Mouse (Mus musculus) embryonic facial prominence, embryonic 13.5 days (tissue): ENCODE measurements around the gene Ehmt1. TPM values are rescaled to one million over a fixed set of nuclear protein-coding genes. Genes with fewer than 3 reads are reported as not detected.

Source experiments
- ATAC-seq: fragments of 200-750 bp; cut with Nextera tagmentation; 2 replicates; pipeline ENCODE4 v1.8.0; 2017; ENCODE audit warnings: low read depth; ENCODE audit not compliant: insufficient number of reproducible peaks, insufficient read depth, low FRiP score, low TSS enrichment
- H3K27ac ChIP-seq: fragments of 300-500 bp; sonication (generic); 2 replicates; pipeline ENCODE4 v1.5.1; 2015; ENCODE audit warnings: moderate library complexity, mild to moderate bottlenecking, inconsistent platforms
- H3K27me3 ChIP-seq: fragments of 300-500 bp; sonication (generic); 2 replicates; pipeline ENCODE4 v1.6.1; 2015; ENCODE audit warnings: mild to moderate bottlenecking, inconsistent platforms
- H3K36me3 ChIP-seq: fragments of 300-500 bp; sonication (generic); 2 replicates; pipeline ENCODE4 v1.6.1; 2015; ENCODE audit warnings: mild to moderate bottlenecking, inconsistent platforms
- H3K4me1 ChIP-seq: fragments of 300-500 bp; sonication (generic); 2 replicates; pipeline ENCODE4 v1.6.1; 2015; ENCODE audit warnings: inconsistent platforms
- H3K4me2 ChIP-seq: fragments of 300-500 bp; sonication (generic); 2 replicates; pipeline ENCODE4 v1.6.1; 2015; ENCODE audit warnings: moderate library complexity, mild to moderate bottlenecking, inconsistent platforms
- H3K4me3 ChIP-seq: fragments of 300-500 bp; sonication (generic); 2 replicates; pipeline ENCODE4 v1.5.1; 2015; ENCODE audit warnings: mild to moderate bottlenecking, inconsistent platforms
- H3K9ac ChIP-seq: fragments of 300-500 bp; sonication (generic); 2 replicates; pipeline ENCODE4 v1.6.1; 2015; ENCODE audit warnings: mild to moderate bottlenecking, inconsistent platforms
- H3K9me3 ChIP-seq: fragments of 300-500 bp; sonication (generic); 2 replicates; pipeline ENCODE4 v1.6.1; 2016; ENCODE audit warnings: inconsistent platforms
- WGBS: fragments of 180-500 bp; shearing (Covaris S2); methylation state at CpG from one replicate; pipeline ENCODE4 v1.1.7; 2015; ENCODE audit warnings: mixed read lengths; 5-methylcytosine and 5-hydroxymethylcytosine counted together
- microRNA-seq: library from miRNA; unstranded; fragments of <30 nt; microRNA quantifications from one replicate; pipeline ENCODE4, GENCODE M21; 2016
- polyA plus RNA-seq: library from polyadenylated mRNA; unstranded; fragments of >200 nt; fragmentation: Nextera tagmentation; extraction: Ambion mirVana; gene quantifications from 2 replicates; pipeline ENCODE4 v1.2.1, GENCODE M21; 2015

The Ehmt1 gene
- polyA plus RNA-seq, 1 experiment from 2014 or later: 115 TPM

DNA sequence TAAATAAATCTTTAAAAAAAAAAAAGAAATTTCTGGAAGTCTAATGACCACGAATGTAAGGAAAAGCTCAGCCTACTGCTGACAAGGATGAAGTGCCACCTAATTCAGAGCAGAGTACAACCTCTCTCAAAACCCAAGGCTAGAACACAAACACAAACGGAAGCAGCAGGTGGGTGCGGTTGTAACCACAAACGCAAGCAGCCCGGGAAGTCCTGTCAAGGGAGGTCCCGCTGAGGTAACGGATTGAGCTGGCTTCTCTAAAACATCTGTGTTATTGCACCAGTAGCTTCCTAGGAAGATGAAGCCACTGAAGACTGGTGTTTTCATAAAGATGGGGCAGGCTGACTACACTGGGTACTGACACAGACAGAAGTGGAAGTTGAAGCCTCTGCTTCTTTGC lies 171.5 kb downstream of the Ehmt1 start:
- Histone ChIP-seq H3K27ac (no peak overlapping the region), H3K4me1 (no peaks in the 10 kb centered on the region), H3K4me2 (no peak overlapping the region), H3K9me3 (no peaks in the 10 kb centered on the region), H3K27me3 (no peaks in the 10 kb centered on the region), H3K4me3 (no peak overlapping the region), H3K9ac (no peak overlapping the region), H3K36me3 (no peaks in the 10 kb centered on the region)
- no peak for ATAC-seq
- 72% methylated on average over 7 of the region's 7 CpGs for WGBS

Small RNA genes within 50 kb of the gene (microRNA-seq; reads per million reads assigned to microRNA genes)
- gene Gm22875: not detected

Other genes starting within 250 kb of the Ehmt1 start
- 2.4 and 3.6 TPM in 2 replicates for gene Cacna1b, start 156.5 kb downstream of the Ehmt1 start, polyA plus RNA-seq
- gene Arrdc1, start 15.6 kb upstream of the Ehmt1 start, polyA plus RNA-seq: 34.8 and 39.0 TPM in 2 replicates
- 15.9 and 17.2 TPM in 2 replicates for gene Zmynd19, start 30.2 kb upstream of the Ehmt1 start, polyA plus RNA-seq
- 37.7 and 40.3 TPM in 2 replicates for gene Dph7, start 42.8 kb upstream of the Ehmt1 start, polyA plus RNA-seq
- gene Mrpl41, start 55.5 kb upstream of the Ehmt1 start, polyA plus RNA-seq: 145 and 153 TPM in 2 replicates
- gene Pnpla7, start 56.4 kb upstream of the Ehmt1 start, polyA plus RNA-seq: 5.6 and 7.1 TPM in 2 replicates
- 82.5 and 87.4 TPM in 2 replicates for gene Nsmf, start 134.7 kb upstream of the Ehmt1 start, polyA plus RNA-seq
- gene Entpd8, start 160.7 kb upstream of the Ehmt1 start, polyA plus RNA-seq: not detected in 2 replicates
- 0.17 TPM in 1 of 2 replicates, not detected in the other for gene Noxa1, start 175.5 kb upstream of the Ehmt1 start, polyA plus RNA-seq